Mouse (Mus musculus) hindbrain, embryonic 11.5 days (tissue): ENCODE measurements at regions not wholly inside any gene's neighbourhood (a gene's known extent, or its start where the extent isn't known, plus 50 kb on each side); places are given as distances from the start of the nearest gene placed in this dataset.

Experiments
- ATAC-seq: fragments of 200-750 bp; cut with Nextera tagmentation; 2 replicates; pipeline ENCODE4 v1.8.0; 2017; ENCODE audit warnings: mild to moderate bottlenecking, moderate TSS enrichment, moderate library complexity; ENCODE audit not compliant: low FRiP score
- DNase-seq: peaks from one replicate; pipeline ENCODE4 v3.0.0-alpha.2; 2015; ENCODE audit warnings: low spot score
- H3K27ac ChIP-seq: fragments of 300-500 bp; sonication (generic); 2 replicates; pipeline ENCODE4 v1.5.1; 2014; ENCODE audit warnings: mild to moderate bottlenecking, low read depth, low read length
- H3K27me3 ChIP-seq: fragments of 300-500 bp; sonication (generic); 2 replicates; pipeline ENCODE4 v1.6.1; 2014; ENCODE audit warnings: mild to moderate bottlenecking, low read length, moderate library complexity, mixed read lengths; ENCODE audit not compliant: control insufficient read depth, insufficient read depth
- H3K36me3 ChIP-seq: fragments of 300-500 bp; sonication (generic); 2 replicates; pipeline ENCODE4 v1.6.1; 2014; ENCODE audit warnings: mild to moderate bottlenecking, low read length, moderate library complexity, mixed read lengths; ENCODE audit not compliant: control insufficient read depth, insufficient read depth
- H3K4me1 ChIP-seq: fragments of 300-500 bp; sonication (generic); replicated peaks from 2 replicates; pipeline ENCODE4 v1.6.1; 2014; ENCODE audit warnings: low read length, mixed read lengths; ENCODE audit not compliant: control insufficient read depth, insufficient read depth
- H3K4me2 ChIP-seq: fragments of 300-500 bp; sonication (generic); replicated peaks from 2 replicates; pipeline ENCODE4 v1.6.1; 2014; ENCODE audit warnings: mild to moderate bottlenecking, low read depth, low read length
- H3K4me3 ChIP-seq: fragments of 300-500 bp; sonication (generic); 2 replicates; pipeline ENCODE4 v1.5.1; 2014; ENCODE audit warnings: low read depth, low read length
- H3K9ac ChIP-seq: fragments of 300-500 bp; sonication (generic); 2 replicates; pipeline ENCODE4 v1.6.1; 2014; ENCODE audit warnings: low read depth, low read length
- H3K9me3 ChIP-seq: fragments of 300-500 bp; sonication (generic); 2 replicates; pipeline ENCODE4 v1.6.1; 2016; ENCODE audit warnings: low read length; ENCODE audit not compliant: control insufficient read depth
- WGBS: fragments of 180-500 bp; shearing (Covaris S2); extraction: QIAGEN DNeasy Blood & Tissue Kit; methylation state at CpG from one replicate; pipeline ENCODE4 v1.1.7; 2014; 5-methylcytosine and 5-hydroxymethylcytosine counted together

DNA sequence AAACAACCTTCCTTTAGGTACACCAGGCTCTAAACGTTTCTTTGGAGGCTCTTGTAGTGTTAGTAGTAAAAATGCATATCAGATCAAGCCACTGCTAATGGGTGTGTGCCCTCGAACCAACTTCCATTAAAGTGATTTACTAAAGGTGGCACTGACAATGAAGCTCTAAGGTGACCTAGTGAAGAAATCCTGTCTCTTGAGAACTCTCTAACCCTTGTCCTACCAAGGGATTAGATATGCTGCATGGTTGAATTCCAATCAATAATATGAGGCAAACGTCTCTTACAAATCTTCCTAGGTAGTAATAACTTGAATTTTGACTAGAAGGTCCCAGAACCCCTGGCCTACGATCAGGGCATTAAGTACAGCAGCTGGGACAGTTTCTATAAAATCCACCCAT, 640.7 kb downstream of the Pard3 start:
- no peak overlapping the region for H3K9ac ChIP-seq
- H3K27ac ChIP-seq, result no peak overlapping the region
- DNase-seq, result no peak
- no peaks in the 10 kb centered on the region for H3K9me3 ChIP-seq
- no peak for ATAC-seq
- no peak overlapping the region for H3K4me3 ChIP-seq
- WGBS, result 79% methylated on average over 4 of the region's 4 CpGs
- no peaks in the 10 kb centered on the region for H3K27me3 ChIP-seq
- no peaks in the 10 kb centered on the region for H3K36me3 ChIP-seq
- H3K4me2 ChIP-seq, result no peak overlapping the region
- H3K4me1 ChIP-seq, result no peaks in the 10 kb centered on the region

- no peak overlapping the region for H3K9ac ChIP-seq
- H3K36me3 ChIP-seq, result no peaks in the 10 kb centered on the region
- 56% methylated on average over 16 of the region's 16 CpGs for WGBS
- H3K4me3 ChIP-seq, result no peak overlapping the region
- no peaks in the 10 kb centered on the region for H3K27me3 ChIP-seq
- no peaks in the 10 kb centered on the region for H3K9me3 ChIP-seq
- H3K4me2 ChIP-seq, result no peak overlapping the region
- H3K27ac ChIP-seq, result no peak overlapping the region
- no peak for ATAC-seq
- no peaks in the 10 kb centered on the region for H3K4me1 ChIP-seq
- DNase-seq, result peak; percentile 7
Observed at GRCm38 (mm10) chr8:127706051-127706835, 642.5 kb downstream of the Pard3 start.

- 95% methylated on average over 5 of the region's 5 CpGs for WGBS
- Histone ChIP-seq H3K4me1 (no peaks in the 10 kb centered on the region), H3K9ac (no peak overlapping the region), H3K4me2 (no peak overlapping the region), H3K27ac (no peak overlapping the region), H3K27me3 (no peaks in the 10 kb centered on the region), H3K9me3 (no peaks in the 10 kb centered on the region), H3K4me3 (no peak overlapping the region), H3K36me3 (no peaks in the 10 kb centered on the region)
- DNase-seq (no peak), ATAC-seq (no peak)
Observed at GRCm38 (mm10) chr8:127709439-127709838, 645.7 kb downstream of the Pard3 start.

DNA sequence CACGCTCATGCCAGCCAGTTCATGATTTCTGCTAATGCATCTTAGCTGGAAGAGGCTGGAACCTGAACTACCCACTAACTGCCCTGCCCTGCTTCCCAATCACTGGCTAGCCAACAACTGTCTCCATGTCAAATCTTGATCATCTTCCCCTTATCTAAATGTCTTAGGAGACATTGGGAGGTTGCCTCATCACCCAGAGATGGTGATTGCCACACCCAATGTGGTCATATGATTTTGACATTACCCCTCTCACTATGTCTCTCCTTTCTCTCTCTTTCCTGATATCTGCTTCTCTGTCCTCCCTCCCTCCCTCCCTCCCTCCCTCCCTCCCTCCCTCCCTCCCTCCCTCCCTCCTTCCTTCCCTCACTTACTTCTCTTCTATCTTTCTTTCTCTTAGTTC, 643.3 kb upstream of the Nrp1 start:
- Histone ChIP-seq H3K9me3 (no peaks in the 10 kb centered on the region), H3K4me3 (no peak overlapping the region), H3K27me3 (no peaks in the 10 kb centered on the region), H3K9ac (no peak overlapping the region), H3K36me3 (no peaks in the 10 kb centered on the region), H3K4me2 (no peak overlapping the region), H3K4me1 (no peaks in the 10 kb centered on the region), H3K27ac (no peak overlapping the region)
- DNase-seq (no peak), ATAC-seq (no peak)
- 97% methylated on average over 1 of the region's 1 CpGs for WGBS

DNA sequence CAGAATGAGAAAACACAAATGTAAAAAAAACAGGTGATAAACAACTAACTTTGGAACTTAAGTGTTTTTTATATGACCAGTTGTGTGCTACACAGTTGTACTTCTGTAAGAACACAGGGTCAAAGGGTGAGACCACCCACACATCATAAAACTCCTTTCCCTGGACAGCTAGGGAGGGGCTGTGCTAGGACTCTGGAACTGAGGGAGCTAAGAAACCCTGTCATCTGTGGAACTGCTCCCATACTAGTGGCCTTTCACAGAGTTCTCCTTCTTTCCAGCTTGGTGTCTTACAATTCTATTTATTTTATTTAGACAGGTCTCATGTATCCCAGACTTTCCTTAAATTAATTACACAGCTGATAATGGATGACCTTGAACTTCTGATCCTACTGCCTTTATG, 640.4 kb upstream of the Nrp1 start:
- Histone ChIP-seq H3K4me2 (no peak overlapping the region), H3K36me3 (no peaks in the 10 kb centered on the region), H3K4me1 (no peaks in the 10 kb centered on the region), H3K27me3 (no peaks in the 10 kb centered on the region), H3K27ac (no peak overlapping the region), H3K9ac (no peak overlapping the region), H3K9me3 (no peaks in the 10 kb centered on the region), H3K4me3 (no peak overlapping the region)
- no peak for DNase-seq
- ATAC-seq, result no peak

GRCm38 (mm10) chr8:127719881-127720280, 638.5 kb upstream of the Nrp1 start:
- no peak overlapping the region for H3K9ac ChIP-seq
- H3K27me3 ChIP-seq, result no peaks in the 10 kb centered on the region
- H3K4me2 ChIP-seq, result no peak overlapping the region
- no peak for DNase-seq
- 29% methylated on average over 6 of the region's 6 CpGs for WGBS
- no peak for ATAC-seq
- H3K4me1 ChIP-seq, result no peaks in the 10 kb centered on the region
- no peaks in the 10 kb centered on the region for H3K9me3 ChIP-seq
- H3K27ac ChIP-seq, result no peak overlapping the region
- H3K4me3 ChIP-seq, result no peak overlapping the region
- no peaks in the 10 kb centered on the region for H3K36me3 ChIP-seq

DNA sequence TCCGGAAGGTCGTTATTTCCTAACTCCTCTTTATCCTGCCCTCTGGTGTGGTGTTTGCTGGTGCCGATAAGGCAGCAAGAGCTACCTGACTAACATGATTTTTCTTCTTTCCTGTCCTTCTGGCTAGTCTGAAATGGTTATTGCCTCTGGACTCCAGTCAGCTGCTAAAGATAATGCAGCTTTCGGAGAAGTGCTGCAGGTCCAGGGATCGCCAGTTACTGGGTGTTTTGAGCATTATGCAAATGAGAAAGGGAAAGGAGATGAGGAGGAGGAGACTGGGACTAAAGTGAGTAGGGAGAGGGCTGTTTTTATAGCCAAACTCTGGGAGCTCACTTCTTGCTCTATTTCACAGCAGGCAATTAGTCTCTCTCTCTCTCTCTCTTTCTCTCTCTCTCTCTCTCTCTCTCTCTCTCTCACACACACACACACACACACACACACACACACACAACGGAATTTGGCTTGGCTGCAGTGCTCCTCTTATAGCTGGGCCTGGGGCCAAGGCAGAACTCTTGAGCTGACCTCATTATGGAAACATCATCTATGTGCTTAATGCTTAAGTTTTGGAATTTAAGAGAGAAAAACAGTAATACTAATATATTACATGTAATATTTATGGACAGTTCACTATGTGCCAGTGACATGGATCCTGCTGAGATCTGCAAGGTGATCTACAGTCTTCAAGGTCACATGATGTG, 637.7 kb upstream of the Nrp1 start:
- no peak overlapping the region for H3K27ac ChIP-seq
- H3K4me3 ChIP-seq, result no peak overlapping the region
- DNase-seq (no peak), ATAC-seq (no peak)
- H3K36me3 ChIP-seq, result no peaks in the 10 kb centered on the region
- no peaks in the 10 kb centered on the region for H3K27me3 ChIP-seq
- WGBS, result 47% methylated on average over 6 of the region's 6 CpGs
- H3K4me2 ChIP-seq, result no peak overlapping the region
- H3K9me3 ChIP-seq, result no peaks in the 10 kb centered on the region
- no peaks in the 10 kb centered on the region for H3K4me1 ChIP-seq
- H3K9ac ChIP-seq, result no peak overlapping the region

GRCm38 (mm10) chr8:127721624-127722023, 636.8 kb upstream of the Nrp1 start:
- ATAC-seq (no peak), DNase-seq (no peak)
- H3K27me3 ChIP-seq, result no peaks in the 10 kb centered on the region
- WGBS, result 31% methylated on average over 1 of the region's 1 CpGs
- H3K4me1 ChIP-seq, result no peaks in the 10 kb centered on the region
- H3K4me2 ChIP-seq, result no peak overlapping the region
- no peak overlapping the region for H3K4me3 ChIP-seq
- H3K9ac ChIP-seq, result no peak overlapping the region
- no peaks in the 10 kb centered on the region for H3K9me3 ChIP-seq
- no peak overlapping the region for H3K27ac ChIP-seq
- no peaks in the 10 kb centered on the region for H3K36me3 ChIP-seq

- Histone ChIP-seq H3K4me1 (no peaks in the 10 kb centered on the region), H3K4me3 (no peak overlapping the region), H3K27me3 (no peaks in the 10 kb centered on the region), H3K9ac (no peak overlapping the region), H3K36me3 (no peaks in the 10 kb centered on the region), H3K9me3 (no peaks in the 10 kb centered on the region), H3K4me2 (no peak overlapping the region), H3K27ac (no peak overlapping the region)
- no peak for DNase-seq
- ATAC-seq, result no peak
- 94% methylated on average over 3 of the region's 3 CpGs for WGBS
Observed at GRCm38 (mm10) chr8:127734059-127734458, 624.3 kb upstream of the Nrp1 start.
